Mouse (Mus musculus) heart, postnatal 10 days (tissue): ENCODE data around the gene Nostrin. TPM values are rescaled to one million over a fixed set of nuclear protein-coding genes. Genes with fewer than 3 reads are reported as not detected.

Experiments used
- total RNA-seq, 2 experiments: library from RNA; stranded (reverse); gene quantifications; 2 replicates each; pipeline ENCODE4 v1.2.3; 2021

Nostrin gene
- total RNA-seq, 2 experiments from 2014 or later, result 12.4 to 13.6 TPM

Other genes with a start within 250 kb of the Nostrin start
- 10 to 100 TPM; 11.4 to 12.3 TPM for gene Spc25, start 70.4 kb downstream of the Nostrin start, total RNA-seq
- gene G6pc2, start 75.3 kb downstream of the Nostrin start, total RNA-seq, result not detected
- not detected for gene Abcb11, start 206.8 kb downstream of the Nostrin start, total RNA-seq
- gene Dhrs9, start 244.6 kb downstream of the Nostrin start, total RNA-seq, result 1 to 10 TPM in 1 of 2 experiments, under 1 TPM in 1; 0.60 to 4.0 TPM